9 mouse cellular contexts compared by ENCODE assay signal in genomic region chr15:100912676-100913266, GRCm38 (mm10). TPM values are rescaled to one million over a fixed set of nuclear protein-coding genes. Genes with fewer than 3 reads are reported as not detected.
"Had no signal": no experiment of that assay in that cellular context is flagged by ENCODE, and none has a peak within 500 bp of the region (broad histone marks: within the 10 kb centered on the region; RNA-seq: fewer than 3 reads in every experiment).

No protein-coding gene starts in this region.

- ATAC-seq: midbrain, embryonic 13.5 days had no signal

- DNase-seq: kidney, postnatal 14 days; left cerebral cortex, postnatal 4 days; lung, adult 18-20 months; right cerebral cortex, postnatal 14 days; thymus, postnatal 36 days had no signal

- H3K4me2 ChIP-seq: limb, embryonic 13.5 days; midbrain, embryonic 13.5 days had no signal

- H3K9ac ChIP-seq: limb, embryonic 13.5 days; liver, embryonic 14.5 days; midbrain, embryonic 13.5 days had no signal

- H3K27me3 ChIP-seq: limb, embryonic 13.5 days had no signal

- H3K4me3 ChIP-seq: limb, embryonic 13.5 days; midbrain, embryonic 13.5 days had no signal

- H3K27ac ChIP-seq: limb, embryonic 13.5 days; liver, embryonic 14.5 days; midbrain, embryonic 13.5 days had no signal

- H3K9me3 ChIP-seq: limb, embryonic 13.5 days; midbrain, embryonic 13.5 days had no signal

- H3K36me3 ChIP-seq: limb, embryonic 13.5 days; midbrain, embryonic 13.5 days had no signal

RNA-seq across cellular contexts. Expression of gene Scn8a, which starts 43.1 kb away (rescaled TPM):
- total RNA-seq: megakaryocyte-erythroid progenitor cell, adult 5-6 weeks had no signal
